Mouse (Mus musculus) embryonic fibroblast, embryonic 13.5 days (primary cell): ENCODE measurements around the gene 2010300C02Rik.

Experiments
- CTCF ChIP-seq: IDR thresholded peaks from 2 replicates; pipeline ENCODE4 v1.5.1; 2011; ENCODE audit warnings: mild to moderate bottlenecking, control low read depth, low read length, moderate library complexity, borderline replicate concordance; ENCODE audit not compliant: insufficient read depth
- POLR2A ChIP-seq: IDR thresholded peaks from 2 replicates; pipeline ENCODE4 v1.6.1; 2011; ENCODE audit warnings: low read depth, mild to moderate bottlenecking, control low read depth, low read length, moderate library complexity

- no peak for TF ChIP-seq CTCF
- TF ChIP-seq POLR2A, result no peak
Measured at GRCm38 (mm10) chr1:37711596-37712356, 8.1 kb downstream of the 2010300C02Rik start.
